Mouse (Mus musculus): Measurements from ENCODE around the gene Cenpx.
A peak's percentile ranks its signal among the peaks of the same experiment; 100 is the strongest.

The Cenpx gene

DNA sequence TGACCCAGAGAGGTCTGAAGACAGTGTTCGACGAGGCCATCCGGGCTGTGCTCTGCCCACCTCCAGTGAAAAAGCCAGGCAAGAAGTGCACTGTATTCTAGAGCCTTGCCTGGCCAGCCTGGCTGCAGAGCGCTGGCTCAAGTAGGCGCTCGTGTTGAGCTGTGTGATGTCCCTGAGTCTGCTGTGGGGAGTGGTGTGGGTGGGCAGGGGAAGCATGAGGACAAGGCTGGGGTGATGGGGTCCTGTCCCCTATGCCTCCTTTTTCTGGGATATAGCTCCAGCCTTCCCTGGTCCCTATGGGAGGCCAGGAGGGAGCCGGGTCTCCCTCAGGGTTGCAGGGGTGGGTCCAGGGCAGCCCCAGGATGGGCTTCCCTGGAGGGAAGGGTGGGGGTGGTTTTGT, 10.0 kb upstream of the Cenpx start:
- DNase-seq (ENCODE audit: low spot score in 2 of 2) = no peak

DNA sequence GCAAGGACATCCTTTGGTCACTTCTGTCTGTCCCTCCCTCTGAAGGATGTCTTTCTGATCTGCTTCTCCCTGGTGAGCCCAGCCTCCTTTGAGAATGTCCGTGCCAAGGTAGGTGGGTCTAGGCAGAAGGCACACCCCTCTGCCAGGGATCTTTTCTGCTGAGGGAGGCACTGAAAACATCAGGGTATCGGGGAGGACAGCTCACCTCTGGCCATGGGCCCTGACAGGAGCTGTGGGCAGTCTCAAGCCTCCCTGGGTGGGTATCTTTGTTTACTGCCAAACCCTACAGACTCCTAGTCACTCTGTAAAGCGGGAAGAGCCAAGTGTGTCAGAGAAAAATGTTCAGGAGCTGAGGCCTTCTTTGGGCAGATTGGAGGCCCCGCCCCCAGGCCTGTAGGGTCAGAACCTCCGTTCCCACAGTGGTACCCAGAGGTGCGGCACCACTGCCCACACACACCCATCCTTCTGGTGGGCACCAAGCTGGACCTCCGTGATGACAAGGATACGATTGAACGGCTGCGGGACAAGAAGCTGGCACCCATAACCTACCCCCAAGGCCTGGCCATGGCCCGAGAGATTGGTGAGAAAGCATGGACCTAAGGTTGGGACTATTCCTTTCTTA, 9.3 kb upstream of the Cenpx start:
- no peak for DNase-seq (ENCODE audit: low spot score in 2 of 2)

- DNase-seq (ENCODE audit: low spot score in 2 of 2) = peak in 1 of 2 experiments; percentile 57
Observed at GRCm38 (mm10) chr11:120722067-120722630, 8.6 kb upstream of the Cenpx start.

DNA sequence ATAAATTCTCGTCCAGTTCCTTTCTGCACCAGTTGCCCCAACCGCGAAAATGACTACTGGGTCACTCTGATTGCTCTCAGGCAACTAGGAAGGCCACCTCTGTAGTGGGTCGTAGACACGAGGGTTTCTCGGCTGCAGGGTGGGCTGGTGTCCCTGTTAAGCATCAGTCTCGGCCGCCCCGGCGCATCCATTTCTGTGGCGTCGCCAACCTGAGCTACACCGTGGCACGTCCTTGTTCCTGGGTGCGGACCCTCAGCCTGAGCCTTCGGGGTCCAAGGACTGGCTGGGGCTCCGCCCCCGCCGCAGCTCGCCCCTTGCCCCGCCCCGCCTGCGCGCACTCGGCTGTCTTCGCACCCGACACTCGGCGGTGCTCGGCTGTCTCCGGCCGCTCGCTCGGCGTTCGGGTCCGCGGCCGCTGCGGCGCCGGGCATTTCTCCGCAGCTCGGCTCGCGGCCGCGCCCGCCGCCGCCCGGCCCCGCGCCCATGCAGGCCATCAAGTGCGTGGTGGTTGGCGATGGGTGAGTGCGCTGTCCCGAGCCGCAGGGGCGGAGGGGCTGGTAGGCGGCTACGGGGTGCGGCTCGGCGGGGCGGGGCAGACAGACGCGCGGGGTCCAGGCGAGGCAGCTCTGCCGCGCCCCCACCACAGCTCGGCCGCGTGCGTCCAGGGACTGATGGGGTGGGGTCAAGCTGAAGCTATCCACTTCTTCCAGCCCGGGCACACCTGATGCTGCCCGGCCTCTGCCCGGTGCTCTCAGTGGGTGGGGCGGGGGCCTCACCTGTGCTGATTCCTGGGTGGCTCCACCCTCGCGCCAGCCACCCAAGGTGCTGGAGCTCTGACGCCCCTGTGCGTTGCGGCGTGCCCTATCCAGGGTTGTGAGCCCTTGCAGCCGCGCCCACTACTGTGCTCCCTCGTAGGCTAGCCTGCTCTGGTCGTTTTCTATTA, 7.9 kb upstream of the Cenpx start, which contains the start of gene Rac3:
TSS of gene Rac3 (plus strand) at position 347 of the 943 bp plus-strand sequence.
- peak; percentile 84 to 88 for DNase-seq (ENCODE audit: low spot score in 2 of 2)

- DNase-seq (ENCODE audit: low spot score in 2 of 2) = peak; percentile 87 to 95
Observed at GRCm38 (mm10) chr11:120720450-120720849, 6.9 kb upstream of the Cenpx start.

GRCm38 (mm10) chr11:120719841-120720376, 6.4 kb upstream of the Cenpx start:
- peak in 1 of 2 experiments; percentile 44 for DNase-seq (ENCODE audit: low spot score in 2 of 2)

DNA sequence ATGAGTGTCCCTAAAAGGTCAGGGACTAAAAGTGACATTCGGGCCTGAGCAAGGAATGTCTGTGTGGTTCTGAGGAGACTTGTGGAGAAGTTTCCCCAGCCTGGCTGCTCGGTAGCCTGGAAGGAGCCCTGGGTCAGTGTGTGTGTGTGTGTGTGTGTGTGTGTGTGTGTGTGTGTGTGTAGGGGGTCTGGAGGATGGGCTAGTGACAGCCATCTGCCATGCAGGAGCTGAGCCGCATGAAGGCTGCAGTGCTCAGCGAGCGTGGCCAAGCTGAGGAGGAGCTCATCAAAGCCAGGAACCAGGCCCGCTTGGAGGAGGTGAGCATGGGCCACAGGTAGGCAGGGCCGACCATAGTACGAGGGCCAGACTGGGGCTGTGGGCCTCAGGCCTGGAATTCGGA, 5.7 kb upstream of the Cenpx start:
- no peak for DNase-seq (ENCODE audit: low spot score in 2 of 2)

DNA sequence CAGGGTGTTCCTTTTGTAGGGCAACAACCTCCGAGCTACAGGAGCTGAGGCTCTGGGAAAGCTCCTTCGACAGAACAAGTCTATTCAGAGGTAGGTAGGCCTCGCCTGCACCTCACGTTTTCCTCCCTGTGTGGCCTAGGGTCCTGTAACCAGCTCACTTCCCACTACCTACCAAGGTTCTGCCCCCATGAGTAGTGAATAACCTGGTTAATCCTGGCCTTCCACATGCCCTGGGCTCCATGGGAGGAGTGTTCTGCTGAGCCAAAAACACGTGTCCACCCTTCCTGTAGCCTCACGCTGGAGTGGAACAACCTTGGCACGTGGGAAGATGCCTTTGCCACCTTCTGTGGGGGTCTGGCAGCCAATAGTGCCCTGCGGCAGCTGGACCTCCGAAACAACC, 1.6 kb upstream of the Cenpx start:
- no peak for DNase-seq (ENCODE audit: low spot score in 2 of 2)

- no peak for DNase-seq (ENCODE audit: low spot score in 2 of 2)
Observed at GRCm38 (mm10) chr11:120714546-120714945, 1.0 kb upstream of the Cenpx start.

GRCm38 (mm10) chr11:120712771-120713568, 568 bp downstream of the Cenpx start:
- DNase-seq (ENCODE audit: low spot score in 2 of 2) = peak; percentile 66 to 77

DNA sequence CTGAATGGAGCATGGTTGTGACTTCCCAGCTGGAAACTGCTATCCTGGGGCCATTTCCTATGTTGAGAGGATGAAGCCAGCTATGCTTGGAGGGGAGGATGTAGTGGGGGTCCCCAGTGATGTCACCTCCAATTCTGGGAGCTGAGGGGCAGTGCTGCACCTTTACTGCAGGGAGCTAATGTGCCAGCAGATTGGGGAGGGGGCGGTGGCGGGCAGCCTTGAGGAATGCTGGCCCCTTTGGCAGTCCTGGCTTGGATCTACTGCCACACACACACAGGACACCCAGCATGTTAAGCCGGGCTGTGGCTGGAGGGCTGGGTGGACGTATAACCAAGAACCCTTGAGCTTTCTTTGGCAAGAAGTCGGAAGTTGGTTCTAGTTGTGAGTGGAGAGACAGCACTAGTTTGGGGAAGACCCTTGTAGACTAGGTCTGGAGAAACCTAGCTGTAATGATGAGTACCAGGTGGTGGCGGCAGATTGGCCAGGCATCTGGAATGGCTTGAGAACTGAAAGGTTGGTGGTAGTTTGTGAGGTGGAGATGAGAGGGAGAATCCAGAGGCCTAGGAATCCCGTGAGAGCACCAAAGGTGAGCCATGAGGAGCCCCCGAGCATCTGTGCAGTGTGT, 1.4 kb downstream of the Cenpx start:
- DNase-seq (ENCODE audit: low spot score in 2 of 2) = no peak

GRCm38 (mm10) chr11:120710672-120711071, 2.9 kb downstream of the Cenpx start:
- no peak for DNase-seq (ENCODE audit: low spot score in 2 of 2)

GRCm38 (mm10) chr11:120709551-120709950, 4.0 kb downstream of the Cenpx start:
- DNase-seq (ENCODE audit: low spot score in 2 of 2) = no peak

GRCm38 (mm10) chr11:120707969-120708368, 5.6 kb downstream of the Cenpx start:
- no peak for DNase-seq (ENCODE audit: low spot score in 2 of 2)

- DNase-seq (ENCODE audit: low spot score in 2 of 2) = no peak
Observed at GRCm38 (mm10) chr11:120707225-120707624, 6.3 kb downstream of the Cenpx start.

DNA sequence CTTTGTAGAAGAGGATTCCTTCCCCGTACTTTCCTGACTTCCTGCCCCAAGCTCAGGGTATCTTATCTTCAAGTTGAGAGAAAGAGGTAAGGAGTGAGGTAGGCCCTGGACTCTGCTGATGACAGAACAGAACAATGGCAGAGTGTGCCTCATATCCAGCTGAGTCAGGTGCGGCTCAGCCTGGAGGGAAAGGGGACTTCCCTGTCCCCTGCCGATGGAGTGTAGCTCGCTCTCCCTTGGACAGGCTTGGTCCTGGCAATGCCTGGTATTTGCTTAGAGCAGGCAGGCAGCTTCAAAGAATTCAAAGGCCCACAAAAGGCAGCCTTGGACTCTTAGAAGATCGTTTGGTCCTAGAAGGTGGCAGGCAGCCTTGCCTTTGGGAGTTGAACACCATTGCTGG, 7.4 kb downstream of the Cenpx start:
- no peak for DNase-seq (ENCODE audit: low spot score in 2 of 2)

DNA sequence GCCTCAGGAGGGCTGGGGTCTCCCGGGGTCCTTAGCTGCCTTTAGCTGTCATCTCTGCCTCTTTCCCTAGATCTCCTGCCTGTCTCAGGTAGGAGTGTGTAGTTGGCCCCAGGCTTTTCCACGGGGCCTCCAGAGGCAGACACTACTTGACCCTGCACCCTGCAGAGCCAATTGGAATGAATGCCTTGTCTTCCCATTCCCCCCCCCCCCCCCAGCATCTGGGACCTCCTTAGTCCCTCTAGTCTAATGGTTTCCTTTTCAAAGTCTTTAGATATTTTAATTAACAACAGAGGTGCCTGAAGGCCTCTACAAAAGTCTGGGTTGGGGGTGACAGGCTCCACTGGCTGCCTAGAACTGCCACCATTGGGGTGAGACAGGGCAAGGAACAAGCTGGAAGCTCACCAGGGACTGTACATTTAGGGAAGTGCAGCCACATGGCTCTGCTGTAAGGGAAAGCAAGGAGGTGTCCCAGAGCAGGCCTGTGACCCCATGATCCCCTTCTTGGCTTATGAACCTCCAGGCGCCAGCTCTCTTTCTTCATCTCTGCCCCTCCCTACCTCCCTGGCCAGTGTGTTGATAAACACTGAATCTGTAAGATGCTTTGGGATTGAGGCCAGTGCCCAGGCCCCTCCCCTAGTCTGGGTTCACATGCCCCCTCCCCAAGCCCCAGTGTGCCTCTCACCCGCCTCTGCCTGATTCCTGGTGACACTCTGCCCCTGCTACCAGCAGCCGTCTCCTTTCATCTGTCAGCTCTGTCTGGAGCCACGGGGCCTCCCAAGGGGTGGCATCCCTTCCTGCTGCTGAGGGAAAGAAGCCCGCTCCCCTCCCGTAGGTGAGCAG, 8.8 kb downstream of the Cenpx start:
- no peak for DNase-seq (ENCODE audit: low spot score in 2 of 2)

DNA sequence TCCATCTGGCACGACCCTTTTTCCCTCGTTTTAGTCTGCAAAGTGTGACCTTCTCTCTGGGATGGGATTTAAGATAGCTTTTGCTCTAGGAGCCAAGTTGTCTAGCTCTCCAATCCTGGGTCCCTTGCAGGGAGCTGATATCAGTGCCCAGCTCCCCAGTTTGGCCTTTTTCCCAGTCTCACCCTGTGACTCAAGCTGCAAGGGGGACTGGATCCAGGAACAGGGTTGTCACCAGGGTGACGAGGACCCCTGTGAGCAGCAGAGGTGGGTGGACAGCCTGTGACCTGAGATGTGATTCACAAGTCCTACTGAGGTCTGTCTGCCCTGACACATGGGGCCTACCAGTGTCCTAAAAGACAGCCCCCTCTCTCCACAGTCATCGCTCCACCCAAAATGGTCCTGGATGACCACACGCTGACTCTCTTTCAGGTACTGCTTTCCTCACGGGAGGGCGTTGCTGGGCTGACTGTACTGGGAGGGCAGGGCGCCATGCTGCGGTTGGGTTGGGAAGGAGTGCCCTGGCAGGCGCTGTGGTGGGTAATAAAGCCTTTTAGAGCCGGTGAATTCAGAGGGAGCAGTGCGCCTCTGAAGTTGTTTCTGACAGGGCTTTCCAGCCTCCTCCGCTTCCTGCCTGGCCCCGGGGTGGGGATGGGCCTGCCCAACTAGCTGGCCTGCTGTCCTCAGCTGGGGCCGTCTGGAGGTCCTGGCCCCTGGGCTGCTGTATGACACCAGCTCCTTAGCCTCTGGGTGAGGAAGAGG, 9.7 kb downstream of the Cenpx start:
- DNase-seq (ENCODE audit: low spot score in 2 of 2) = no peak

DNA sequence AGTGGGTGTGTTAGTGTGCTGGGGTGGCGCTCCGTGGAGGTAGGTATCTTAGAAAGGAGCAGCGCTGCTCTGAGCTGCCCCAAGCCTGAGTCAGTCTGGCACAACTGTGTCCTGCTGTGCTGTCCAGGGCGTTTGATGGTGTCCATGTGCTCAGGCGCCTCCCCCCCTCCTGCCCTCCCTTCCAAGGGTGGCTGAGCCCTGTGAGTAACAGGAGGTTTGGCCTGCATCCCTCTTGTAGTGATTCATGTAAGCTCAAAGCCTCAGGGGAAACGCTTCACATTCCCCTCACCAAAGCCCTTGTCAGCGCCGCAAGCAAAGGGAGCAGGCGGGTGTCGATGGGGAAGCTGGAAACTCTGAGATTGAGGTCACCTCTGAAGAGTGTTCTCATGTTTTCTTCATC, 15.8 kb downstream of the Cenpx start:
- no peak for DNase-seq (ENCODE audit: low spot score in 2 of 2)

All from right cerebral cortex, postnatal 10 days (tissue).